Mouse (Mus musculus) stomach, embryonic 15.5 days (tissue): ENCODE data around the gene Cyb561d2. TPM values are rescaled to one million over a fixed set of nuclear protein-coding genes. Genes with fewer than 3 reads are reported as not detected.

Experiments
- ATAC-seq: fragments of 200-750 bp; cut with Nextera tagmentation; 2 replicates; pipeline ENCODE4 v1.8.0; 2017; ENCODE audit warnings: low read depth, moderate number of reproducible peaks, moderate TSS enrichment; ENCODE audit not compliant: insufficient read depth, low FRiP score
- H3K27ac ChIP-seq: fragments of 300-500 bp; sonication (generic); 2 replicates; pipeline ENCODE4 v1.5.1; 2015; ENCODE audit warnings: mild to moderate bottlenecking, inconsistent platforms
- H3K27me3 ChIP-seq: fragments of 300-500 bp; sonication (generic); replicated peaks from 2 replicates; pipeline ENCODE4 v1.6.1; 2015; ENCODE audit warnings: inconsistent platforms
- H3K36me3 ChIP-seq: fragments of 300-500 bp; sonication (generic); 2 replicates; pipeline ENCODE4 v1.6.1; 2015; ENCODE audit warnings: inconsistent platforms
- H3K4me1 ChIP-seq: fragments of 300-500 bp; sonication (generic); 2 replicates; pipeline ENCODE4 v1.6.1; 2015; ENCODE audit warnings: inconsistent platforms
- H3K4me2 ChIP-seq: fragments of 300-500 bp; sonication (generic); 2 replicates; pipeline ENCODE4 v1.6.1; 2015; ENCODE audit warnings: mild to moderate bottlenecking, inconsistent platforms
- H3K4me3 ChIP-seq: fragments of 300-500 bp; sonication (generic); replicated peaks from 2 replicates; pipeline ENCODE4 v1.5.1; 2015; ENCODE audit warnings: inconsistent platforms
- H3K9ac ChIP-seq: fragments of 300-500 bp; sonication (generic); 2 replicates; pipeline ENCODE4 v1.6.1; 2015; ENCODE audit warnings: inconsistent platforms
- H3K9me3 ChIP-seq: fragments of 300-500 bp; sonication (generic); 2 replicates; pipeline ENCODE4 v1.6.1; 2016; ENCODE audit warnings: inconsistent platforms
- WGBS: fragments of 180-500 bp; shearing (Covaris S2); methylation state at CpG from one replicate; pipeline ENCODE4 v1.1.7; 2015; 5-methylcytosine and 5-hydroxymethylcytosine counted together
- polyA plus RNA-seq: library from polyadenylated mRNA; unstranded; fragments of >200 nt; fragmentation: Nextera tagmentation; extraction: Ambion mirVana; gene quantifications from 2 replicates; pipeline ENCODE4 v1.2.1, GENCODE M21; 2015

Cyb561d2 gene
- polyA plus RNA-seq = 26.6 and 31.3 TPM in 2 replicates

GRCm38 (mm10) chr9:107541474-107542351 is at the start of gene Cyb561d2, which contains the start of gene Nprl2:
TSS of gene Cyb561d2 (minus strand) at chr9:107542193.
TSS of gene Nprl2 (plus strand) at chr9:107542226.
- Histone ChIP-seq H3K9me3 (no peaks in the 10 kb centered on the region), H3K9ac (peak within 1 kb of the TSS; percentile 53; the same call in 1 of the 2 replicates), H3K4me2 (peak within 1 kb of the TSS; percentile 90), H3K27ac (peak within 1 kb of the TSS; percentile 77), H3K4me1 (peaks cover 29% of the 10 kb centered on the region), H3K4me3 (peak within 1 kb of the TSS; percentile 71), H3K27me3 (no peaks in the 10 kb centered on the region), H3K36me3 (peaks cover 34% of the 10 kb centered on the region)
- WGBS = under 1% methylated on average over 46 of the region's 46 CpGs
- ATAC-seq = peak; percentile 90

GRCm38 (mm10) chr9:107590773-107591060 is 48.7 kb upstream of the Cyb561d2 start:
- H3K4me3 ChIP-seq = no peak overlapping the region
- H3K4me2 ChIP-seq = no peak overlapping the region; the same call in 1 of the 2 replicates
- peak overlapping the region; percentile 57; the same call in 1 of the 2 replicates for H3K27ac ChIP-seq
- peaks cover 36% of the 10 kb centered on the region for H3K36me3 ChIP-seq
- no peak overlapping the region for H3K9ac ChIP-seq
- WGBS = 86% methylated on average over 6 of the region's 6 CpGs
- no peaks in the 10 kb centered on the region for H3K9me3 ChIP-seq
- peaks cover 17% of the 10 kb centered on the region for H3K4me1 ChIP-seq
- ATAC-seq = no peak
- H3K27me3 ChIP-seq = no peaks in the 10 kb centered on the region

GRCm38 (mm10) chr9:107590058-107590772 is 48.2 kb upstream of the Cyb561d2 start:
- peak overlapping the region; percentile 83 for H3K4me2 ChIP-seq
- H3K4me3 ChIP-seq = no peak overlapping the region
- WGBS = 71% methylated on average over 25 of the region's 25 CpGs
- no peaks in the 10 kb centered on the region for H3K9me3 ChIP-seq
- H3K36me3 ChIP-seq = peaks cover 36% of the 10 kb centered on the region
- no peaks in the 10 kb centered on the region for H3K27me3 ChIP-seq
- ATAC-seq = peak; percentile 24; the same call in 1 of the 2 replicates
- peaks cover 17% of the 10 kb centered on the region for H3K4me1 ChIP-seq
- H3K9ac ChIP-seq = no peak overlapping the region
- H3K27ac ChIP-seq = peak overlapping the region; percentile 57

- WGBS = 3% methylated on average over 33 of the region's 33 CpGs
- Histone ChIP-seq H3K27me3 (no peaks in the 10 kb centered on the region), H3K4me2 (peak overlapping the region; percentile 83), H3K9me3 (no peaks in the 10 kb centered on the region), H3K4me1 (peaks cover 17% of the 10 kb centered on the region), H3K4me3 (peak overlapping the region; percentile 78), H3K27ac (peak overlapping the region; percentile 62), H3K9ac (peak overlapping the region; percentile 73), H3K36me3 (peaks cover 29% of the 10 kb centered on the region)
- no peak for ATAC-seq
Observed at GRCm38 (mm10) chr9:107587833-107588639, 46.0 kb upstream of the Cyb561d2 start.

- peak; percentile 97 for ATAC-seq
- WGBS = 12% methylated on average over 46 of the region's 46 CpGs
- peaks cover 20% of the 10 kb centered on the region for H3K4me1 ChIP-seq
Observed at GRCm38 (mm10) chr9:107586974-107587832, 45.2 kb upstream of the Cyb561d2 start, which contains the start of gene Ifrd2. TSS of gene Ifrd2 (plus strand) at chr9:107587642.

GRCm38 (mm10) chr9:107586504-107586903 is 44.5 kb upstream of the Cyb561d2 start:
- H3K27ac ChIP-seq = peak overlapping the region; percentile 40; the same call in 1 of the 2 replicates
- H3K4me2 ChIP-seq = 0 out of 2 replicates have a peak overlapping the region, but pooled peaks have one; percentile 40
- no peak overlapping the region for H3K4me3 ChIP-seq
- H3K36me3 ChIP-seq = peaks cover 20% of the 10 kb centered on the region; the same call in 1 of the 2 replicates
- H3K27me3 ChIP-seq = no peaks in the 10 kb centered on the region
- no peak for ATAC-seq
- peaks cover 26% of the 10 kb centered on the region for H3K4me1 ChIP-seq
- H3K9ac ChIP-seq = no peak overlapping the region
- H3K9me3 ChIP-seq = no peaks in the 10 kb centered on the region
- WGBS = 88% methylated on average over 5 of the region's 5 CpGs

More at GRCm38 (mm10) chr9:107586974-107587832, 45.2 kb upstream of the Cyb561d2 start, which contains the start of gene Ifrd2:
- Histone ChIP-seq H3K9ac (peak within 1 kb of the TSS; percentile 73), H3K9me3 (no peaks in the 10 kb centered on the region), H3K4me3 (peak within 1 kb of the TSS; percentile 78), H3K4me2 (peak within 1 kb of the TSS; percentile 83), H3K36me3 (peaks cover 25% of the 10 kb centered on the region), H3K27me3 (no peaks in the 10 kb centered on the region), H3K27ac (peak within 1 kb of the TSS; percentile 62)

- Histone ChIP-seq H3K27me3 (no peaks in the 10 kb centered on the region), H3K9ac (no peak overlapping the region), H3K27ac (no peak overlapping the region), H3K36me3 (0 out of 2 replicates have a peak, but pooled peaks cover 3% of the 10 kb centered on the region), H3K4me3 (no peak overlapping the region), H3K4me2 (no peak overlapping the region), H3K9me3 (no peaks in the 10 kb centered on the region), H3K4me1 (peaks cover 29% of the 10 kb centered on the region)
- WGBS = 90% methylated on average over 14 of the region's 14 CpGs
- no peak for ATAC-seq
Observed at GRCm38 (mm10) chr9:107583174-107583573, 41.2 kb upstream of the Cyb561d2 start.

- H3K27ac ChIP-seq = no peak overlapping the region
- no peak overlapping the region for H3K9ac ChIP-seq
- WGBS = 84% methylated on average over 7 of the region's 7 CpGs
- H3K9me3 ChIP-seq = no peaks in the 10 kb centered on the region
- no peak overlapping the region for H3K4me3 ChIP-seq
- H3K4me1 ChIP-seq = peaks cover 26% of the 10 kb centered on the region
- no peaks in the 10 kb centered on the region for H3K27me3 ChIP-seq
- H3K4me2 ChIP-seq = no peak overlapping the region
- H3K36me3 ChIP-seq = 0 out of 2 replicates have a peak, but pooled peaks cover 3% of the 10 kb centered on the region
- ATAC-seq = no peak
Observed at GRCm38 (mm10) chr9:107582509-107583062, 40.6 kb upstream of the Cyb561d2 start.

GRCm38 (mm10) chr9:107581584-107581983 is 39.6 kb upstream of the Cyb561d2 start:
- peak overlapping the region; percentile 94 for H3K27ac ChIP-seq
- H3K4me3 ChIP-seq = peak overlapping the region; percentile 56
- no peaks in the 10 kb centered on the region for H3K27me3 ChIP-seq
- peak overlapping the region; percentile 79 for H3K4me2 ChIP-seq
- H3K9ac ChIP-seq = peak overlapping the region; percentile 50; the same call in 1 of the 2 replicates
- peaks cover 36% of the 10 kb centered on the region for H3K4me1 ChIP-seq
- H3K36me3 ChIP-seq = 0 out of 2 replicates have a peak, but pooled peaks cover 3% of the 10 kb centered on the region
- WGBS = 61% methylated on average over 4 of the region's 4 CpGs
- H3K9me3 ChIP-seq = no peaks in the 10 kb centered on the region
- no peak for ATAC-seq
